Mouse (Mus musculus) frontal cortex, postnatal 14 days (tissue): Measurements from ENCODE around the gene Susd1.

Experiments
- DNase-seq, 2 experiments: peaks; one replicate each; pipeline ENCODE4 v3.0.0; 2022; ENCODE audit warnings: low spot score in 2 of 2

Gene Susd1

DNA sequence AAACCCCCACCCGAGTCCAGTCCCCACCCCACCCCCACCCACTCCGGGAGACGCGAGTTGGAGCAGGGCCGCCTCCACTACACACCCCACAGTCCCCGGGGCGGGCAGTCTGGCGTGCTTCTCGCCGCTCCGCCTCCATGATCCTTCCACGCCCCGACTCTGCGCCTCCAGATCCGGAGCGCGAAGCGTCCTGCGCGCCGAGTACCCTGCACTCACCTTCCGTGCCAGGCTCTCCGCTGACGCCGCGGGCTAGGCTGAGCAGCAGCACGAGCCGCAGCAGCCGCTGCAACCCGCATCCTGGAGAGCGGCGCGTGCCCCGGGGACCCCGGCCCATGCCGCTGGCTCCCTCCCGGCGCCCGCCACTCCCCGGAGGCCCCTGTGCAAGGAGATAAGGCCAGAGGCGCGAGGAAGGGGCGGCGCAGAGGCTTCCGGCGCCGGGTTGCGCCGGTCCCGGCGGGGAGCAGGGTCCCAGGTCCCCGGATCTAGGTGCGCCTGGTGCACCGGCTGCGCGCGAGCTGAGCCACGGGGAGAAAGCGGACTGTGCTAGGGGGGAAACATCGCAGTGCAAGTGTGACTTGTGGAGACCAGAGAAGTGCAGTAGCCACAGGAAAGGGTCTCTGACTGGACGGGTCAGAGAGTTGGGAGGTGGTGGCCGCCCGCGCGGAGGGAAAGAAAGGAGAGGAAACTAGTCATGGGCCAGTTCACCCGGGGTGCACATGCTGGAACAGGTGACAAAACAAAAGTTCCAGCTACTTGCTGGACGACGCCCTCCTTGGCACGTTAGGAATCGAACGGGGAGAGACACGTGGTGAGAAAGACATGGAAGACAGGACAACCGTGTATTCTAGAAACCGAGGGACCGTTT, at the start of gene Susd1:
Gene Susd1, minus strand, starts transcription at position 644 of the 865 bp plus-strand sequence.
- DNase-seq = peak; percentile 9 to 40

DNA sequence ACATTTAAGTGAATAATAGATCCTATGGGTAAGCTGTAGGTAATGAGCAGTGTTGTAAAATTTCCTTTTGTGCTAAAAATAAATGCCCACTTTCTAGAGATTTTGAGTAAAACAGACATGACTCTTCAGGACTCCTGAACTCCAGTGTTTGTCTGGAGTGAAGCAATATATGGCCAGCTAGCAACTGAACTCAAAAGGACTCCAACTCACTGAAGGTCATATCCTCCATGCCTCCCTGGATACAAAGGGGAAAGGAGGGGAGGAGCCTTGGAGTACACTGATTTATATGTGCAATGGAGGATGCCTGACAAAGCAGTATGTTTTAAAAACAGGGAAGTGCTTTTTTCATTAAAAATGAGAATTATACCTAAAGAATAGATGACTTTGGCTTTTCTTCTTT, 32.9 kb upstream of the Susd1 start:
- no peak for DNase-seq

DNA sequence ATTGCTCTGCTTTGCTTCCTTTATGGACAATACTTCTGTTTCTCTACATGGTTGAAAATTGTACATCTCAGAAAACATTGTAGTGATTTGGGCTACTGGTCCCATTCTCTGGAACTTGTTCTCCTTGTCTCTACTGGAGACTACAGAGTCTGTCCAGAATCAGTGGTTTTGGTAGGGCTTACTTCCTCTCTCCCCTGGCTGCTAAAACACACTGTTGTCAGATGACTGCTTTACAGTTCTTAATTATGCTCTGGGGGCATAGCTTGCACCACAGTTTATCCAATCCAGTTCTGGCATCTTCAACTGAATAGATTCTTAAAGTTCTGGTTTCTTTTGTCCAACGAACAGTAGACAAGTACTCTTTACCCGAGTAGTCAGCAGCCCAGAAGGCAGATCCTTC, 27.0 kb upstream of the Susd1 start:
- no peak for DNase-seq

DNA sequence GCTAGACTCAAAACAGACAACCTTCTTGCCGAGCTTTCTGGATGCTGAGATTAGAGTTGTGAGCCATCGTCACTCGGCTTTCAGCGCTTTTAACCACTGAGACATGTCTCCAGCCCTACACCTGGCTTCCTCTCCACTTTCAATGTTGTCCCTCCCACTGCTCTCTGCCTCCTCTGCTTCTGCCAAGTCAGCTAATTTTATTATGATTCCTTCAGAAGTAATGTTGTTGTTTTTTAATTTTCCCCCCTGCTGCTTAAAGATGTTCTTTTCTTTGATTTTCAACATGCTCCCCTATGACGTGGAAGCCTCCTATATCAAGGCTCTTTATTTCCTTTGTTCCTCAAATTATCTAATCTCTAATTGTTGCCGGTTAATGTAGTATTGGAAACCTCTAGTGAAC, 26.2 kb upstream of the Susd1 start:
- no peak for DNase-seq

DNA sequence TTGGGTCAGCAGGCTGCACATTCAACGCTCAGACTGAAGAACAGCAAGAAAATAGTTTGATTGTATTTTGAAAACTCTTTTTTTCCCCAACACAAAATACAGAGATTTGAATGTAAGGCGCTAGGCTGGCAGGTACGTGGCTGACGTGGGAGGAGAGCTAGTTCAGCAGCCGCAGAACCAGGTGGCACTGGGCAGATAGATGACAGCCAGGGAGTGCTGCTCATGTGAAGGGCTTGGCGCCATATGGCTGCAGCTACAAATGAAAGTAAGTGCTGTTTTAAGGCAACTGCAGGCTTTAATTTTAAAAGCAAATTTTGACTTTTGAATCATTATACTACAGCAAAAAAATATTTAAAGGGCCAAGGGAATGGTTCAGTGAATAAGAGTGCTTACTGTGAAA, 24.1 kb upstream of the Susd1 start:
- DNase-seq = peak in 1 of 2 experiments; percentile 27

DNA sequence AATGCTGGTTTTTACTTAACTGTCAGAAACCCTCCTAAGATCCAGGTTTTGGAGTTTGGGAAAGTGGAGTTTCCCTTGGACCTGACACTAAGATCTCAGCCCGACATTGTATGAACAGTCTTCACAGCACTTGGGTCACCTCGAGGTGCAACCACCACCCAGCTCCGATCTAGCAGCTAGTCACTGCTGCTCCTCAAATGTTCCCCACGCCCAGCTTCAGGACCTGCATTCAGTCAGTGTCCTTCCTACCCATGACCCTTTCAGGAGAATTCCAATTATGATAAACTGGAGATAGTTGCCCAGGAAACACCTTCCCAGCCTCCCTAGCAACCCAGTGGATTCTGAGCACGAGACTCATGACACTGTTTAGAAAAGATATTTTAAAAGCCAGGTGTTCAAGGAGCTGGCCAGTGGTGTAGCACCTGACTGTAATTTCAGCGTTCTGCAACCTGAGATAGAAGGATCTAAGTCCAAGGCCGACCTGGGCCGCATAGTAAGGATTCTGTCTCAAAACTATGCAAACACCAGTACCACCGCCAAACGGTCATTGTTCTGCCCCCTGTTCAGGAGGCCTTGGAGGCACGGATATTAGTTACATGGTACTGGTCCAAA, 22.8 kb upstream of the Susd1 start:
- DNase-seq = no peak

DNA sequence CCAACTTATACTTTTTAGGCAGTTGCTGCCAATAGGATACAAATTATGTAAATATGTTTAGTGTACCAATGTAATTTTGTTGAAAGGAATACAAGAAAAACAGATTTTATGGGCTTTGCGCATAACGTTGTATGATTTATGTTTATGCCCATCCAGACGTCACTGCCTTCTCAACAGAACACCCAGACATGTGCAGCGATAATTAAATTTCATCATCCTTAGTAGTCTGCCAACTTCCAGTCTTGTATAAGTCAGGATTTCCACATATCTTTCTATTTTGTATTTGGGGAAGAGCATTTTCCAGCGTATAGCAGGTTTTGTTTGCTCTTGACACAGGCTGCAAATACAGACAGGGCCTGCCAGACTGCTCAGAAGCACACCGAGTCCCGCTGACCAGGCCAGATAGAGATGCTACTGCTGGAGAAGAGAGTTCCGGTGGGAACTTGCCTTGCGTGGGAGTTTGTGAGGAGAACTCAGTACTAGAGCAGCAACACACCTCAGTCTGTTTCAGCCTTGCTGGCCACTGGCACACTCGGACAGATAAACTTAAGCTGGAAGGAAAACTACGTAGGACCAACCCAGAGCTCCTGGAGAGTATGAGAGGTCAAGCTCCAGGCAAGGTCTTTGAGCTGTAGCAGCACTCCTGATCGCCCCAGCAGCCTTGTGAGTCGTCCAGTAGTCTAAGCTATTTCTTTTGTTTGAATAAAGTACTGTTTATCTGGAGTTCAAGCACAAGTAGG, 21.0 kb upstream of the Susd1 start:
- DNase-seq = no peak

DNA sequence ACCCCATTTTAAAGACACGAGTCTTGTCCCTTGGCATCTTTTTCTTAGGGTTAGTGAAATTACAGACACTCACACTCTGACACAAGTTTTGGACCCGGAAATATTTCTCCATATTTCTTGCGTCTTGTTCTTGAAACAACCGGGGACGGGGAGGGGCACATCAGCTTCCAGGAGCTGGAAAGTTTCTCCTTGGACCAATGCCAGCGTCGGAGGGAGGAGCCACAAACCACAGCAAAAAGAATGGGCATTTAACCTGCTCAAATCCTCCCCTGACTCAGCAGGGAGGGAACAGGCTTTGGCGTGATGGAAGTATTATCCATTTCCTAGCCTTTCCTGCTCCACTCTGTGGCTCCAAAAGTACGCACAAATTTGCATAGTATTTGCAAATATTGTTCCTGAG, 19.5 kb upstream of the Susd1 start:
- DNase-seq = no peak

DNA sequence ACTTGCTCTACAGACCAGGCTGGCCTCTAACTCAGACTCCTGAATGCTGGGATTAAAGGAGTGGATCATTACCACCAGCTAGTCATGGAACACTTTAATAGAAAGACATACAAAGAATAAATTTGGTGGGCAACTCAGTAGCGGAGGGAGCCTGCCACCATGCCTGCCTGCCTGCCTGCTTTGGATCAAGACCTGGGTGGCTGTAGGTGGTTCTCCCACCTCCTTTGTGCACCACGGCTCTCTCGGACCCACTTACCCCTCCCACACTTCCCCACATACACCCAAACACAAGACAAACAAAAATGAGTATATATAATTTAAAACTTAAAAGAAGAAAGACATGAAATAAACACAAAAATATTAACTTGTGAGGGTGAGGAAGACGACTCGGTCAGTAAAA, 18.7 kb upstream of the Susd1 start:
- no peak for DNase-seq

DNA sequence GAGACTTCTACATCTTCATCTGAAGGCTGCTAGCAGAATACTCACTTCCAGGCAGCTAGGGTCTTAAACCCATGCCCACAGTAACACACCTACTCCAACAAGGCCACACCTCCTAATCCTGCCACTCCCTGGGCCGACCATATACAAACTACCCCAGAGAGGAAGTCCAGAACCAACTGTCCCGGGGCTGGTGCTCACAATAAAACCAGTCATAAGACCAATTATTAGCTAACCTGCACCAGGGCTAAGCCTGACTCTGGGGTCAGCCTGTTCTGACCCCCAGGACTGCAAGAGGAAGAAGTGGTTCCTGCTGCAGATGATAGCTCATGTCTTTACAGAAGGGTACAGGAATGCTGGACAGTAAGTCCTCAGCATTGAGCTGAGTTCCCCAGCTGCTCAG, 17.0 kb upstream of the Susd1 start:
- no peak for DNase-seq

DNA sequence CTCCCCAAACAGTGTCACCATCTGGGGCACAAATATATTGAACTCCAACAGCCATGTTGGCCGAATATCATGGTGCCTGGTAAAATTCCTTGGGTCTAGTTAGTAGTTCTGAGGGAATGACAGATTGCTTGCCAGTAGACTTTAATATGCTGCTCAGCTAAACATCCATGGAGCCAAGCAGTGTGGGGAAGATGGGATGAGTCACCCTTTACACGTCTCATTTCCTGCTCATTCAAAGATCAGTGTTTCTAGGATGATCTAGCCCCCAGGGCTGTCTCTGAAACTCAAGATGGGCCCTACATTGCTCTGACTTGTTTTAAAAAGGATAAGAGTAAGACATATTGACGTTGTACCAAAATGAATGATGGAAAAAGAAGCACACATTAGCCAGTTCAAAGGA, 15.6 kb upstream of the Susd1 start:
- no peak for DNase-seq

DNA sequence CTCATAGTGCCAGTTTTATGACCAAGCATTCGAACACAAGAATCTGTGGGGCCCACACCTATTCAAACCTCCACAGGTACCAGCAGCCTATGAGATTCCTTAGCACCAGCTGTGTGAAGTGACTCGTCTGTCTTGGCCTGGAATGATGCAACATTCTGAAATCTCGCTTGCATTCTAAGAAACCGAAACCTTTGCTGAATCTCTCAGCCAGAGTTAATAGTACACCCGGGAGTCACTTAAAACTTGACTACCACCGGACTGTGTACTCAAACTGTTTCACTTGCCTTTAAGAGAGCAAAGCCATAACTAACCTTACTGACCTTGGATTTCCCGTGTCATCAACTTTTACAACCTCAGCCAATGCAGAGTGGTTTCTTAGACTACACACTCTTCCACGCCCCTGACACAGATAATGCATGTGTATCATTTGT, 14.1 kb upstream of the Susd1 start:
- DNase-seq = no peak

DNA sequence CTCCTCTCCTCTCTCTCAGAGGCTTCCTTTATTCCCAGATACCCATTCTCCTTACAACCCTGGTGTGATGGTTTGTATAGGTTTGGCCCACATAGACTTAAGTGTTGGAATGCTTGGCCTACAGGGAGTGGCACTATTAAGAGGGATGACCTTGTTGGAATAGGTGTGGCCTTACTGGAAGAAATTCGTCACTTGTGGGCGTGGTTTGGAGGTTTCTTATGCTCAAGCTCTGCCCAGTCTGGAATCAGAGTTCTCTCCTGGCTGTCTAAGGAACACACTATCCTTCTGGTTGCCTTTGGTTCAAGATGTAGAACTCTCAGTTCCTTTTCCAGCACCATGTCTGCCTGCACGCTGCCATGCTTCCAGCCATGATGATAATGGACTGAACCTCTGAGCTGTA, 12.5 kb upstream of the Susd1 start:
- DNase-seq = no peak

DNA sequence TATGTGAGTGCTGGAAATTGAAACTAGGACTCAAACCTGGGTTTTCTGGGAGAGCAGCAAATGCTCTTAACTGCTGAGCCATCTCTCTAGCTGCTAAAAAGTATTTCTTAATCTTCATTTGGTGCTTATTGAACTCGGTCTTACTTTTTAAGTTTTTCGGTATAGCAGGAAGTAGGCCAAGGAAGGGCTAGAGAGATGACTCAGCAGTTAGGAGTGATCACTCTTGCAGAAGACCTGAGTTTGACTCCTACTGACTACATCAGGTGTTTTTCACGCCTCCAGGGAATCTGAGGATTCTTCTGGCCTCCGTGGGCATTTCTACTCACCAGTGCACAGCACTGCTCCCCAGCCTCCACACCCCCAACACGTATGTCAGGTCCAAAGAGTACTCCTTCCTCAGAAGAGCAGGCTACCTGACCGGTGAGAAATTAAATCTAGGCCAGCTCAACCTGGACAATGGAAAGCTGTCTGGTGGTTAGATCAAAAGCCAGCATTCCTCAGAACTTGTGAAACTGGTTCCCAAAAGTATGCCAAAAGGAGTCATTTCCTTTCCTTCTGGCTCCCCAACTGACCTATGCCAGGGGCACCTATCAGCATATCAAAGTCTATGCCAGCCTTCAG, 11.9 kb upstream of the Susd1 start:
- DNase-seq = no peak

DNA sequence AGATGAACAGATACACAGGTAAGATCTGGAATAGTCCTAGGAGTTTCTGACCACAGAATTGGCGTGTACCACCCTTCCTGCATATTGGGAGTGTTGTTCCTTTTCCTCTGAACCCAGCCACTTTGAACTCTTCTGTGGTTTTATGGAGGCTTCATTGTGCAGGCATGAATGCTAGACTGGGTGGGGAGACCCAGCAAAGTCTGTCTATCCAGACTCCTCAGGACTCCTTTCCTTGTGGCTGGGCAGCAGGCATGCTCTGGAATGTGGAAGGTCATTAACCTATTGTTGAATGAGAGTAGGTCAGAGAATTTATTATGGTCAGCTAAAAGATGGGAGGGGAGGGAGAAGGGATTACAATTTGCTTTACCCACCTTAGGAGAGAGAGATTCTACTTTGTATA, 8.9 kb upstream of the Susd1 start:
- no peak for DNase-seq

DNA sequence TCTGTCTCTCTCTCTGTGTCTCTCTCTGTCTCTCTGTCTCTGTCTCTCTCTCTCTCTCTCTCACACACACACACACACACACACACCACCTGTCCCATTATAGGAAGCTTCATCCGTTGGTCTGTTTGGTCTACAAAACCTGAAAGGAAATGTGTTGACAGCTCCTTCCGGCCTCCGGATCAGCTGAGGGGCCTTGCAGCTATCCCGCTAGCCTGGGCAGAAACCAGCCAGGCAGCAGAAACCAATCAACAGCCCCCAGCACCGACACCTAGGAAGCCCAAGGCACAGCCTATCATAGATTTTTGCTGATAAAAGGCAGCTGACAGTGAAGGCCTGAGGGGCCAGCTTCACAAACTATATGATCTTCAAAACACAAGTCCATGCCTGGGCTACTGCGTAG, 7.1 kb upstream of the Susd1 start:
- DNase-seq = no peak

DNA sequence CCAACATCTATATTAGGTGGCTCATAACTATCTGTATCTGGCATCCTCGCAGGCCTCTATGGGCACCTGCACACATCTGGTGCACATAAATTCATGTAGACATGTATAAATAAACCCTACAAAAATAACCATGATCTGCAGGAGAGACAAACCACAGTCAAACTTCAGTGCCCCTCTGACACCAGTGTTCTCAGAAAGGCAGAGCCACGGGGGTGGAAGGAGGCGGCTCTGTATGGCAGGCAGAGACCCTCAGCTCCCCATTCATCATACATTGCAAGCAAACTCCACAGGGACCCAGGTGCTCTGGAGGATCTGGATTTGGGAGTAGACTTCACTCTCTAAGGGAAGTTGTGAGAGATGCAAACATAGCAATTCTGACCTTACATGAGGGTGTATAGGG, 6.6 kb upstream of the Susd1 start:
- DNase-seq = no peak

DNA sequence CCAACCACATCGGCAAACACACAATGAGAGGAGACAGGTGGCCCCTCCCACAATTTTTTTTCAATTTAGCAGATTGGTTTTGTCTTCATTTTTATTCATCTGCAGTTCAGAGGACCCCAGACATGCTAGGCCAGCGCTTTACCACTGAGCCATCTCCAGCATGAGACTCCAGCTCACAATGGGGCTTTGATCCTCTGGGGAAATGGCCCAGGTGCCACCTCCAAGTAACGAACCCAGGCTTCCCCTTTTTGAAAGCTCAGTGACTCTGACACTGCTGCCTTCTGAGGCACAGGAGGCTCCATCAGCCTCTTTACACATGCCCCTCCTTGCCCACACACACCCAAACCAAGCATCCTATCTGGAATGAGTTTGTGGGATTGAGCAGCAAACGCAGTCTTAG, 5.7 kb upstream of the Susd1 start:
- no peak for DNase-seq

DNA sequence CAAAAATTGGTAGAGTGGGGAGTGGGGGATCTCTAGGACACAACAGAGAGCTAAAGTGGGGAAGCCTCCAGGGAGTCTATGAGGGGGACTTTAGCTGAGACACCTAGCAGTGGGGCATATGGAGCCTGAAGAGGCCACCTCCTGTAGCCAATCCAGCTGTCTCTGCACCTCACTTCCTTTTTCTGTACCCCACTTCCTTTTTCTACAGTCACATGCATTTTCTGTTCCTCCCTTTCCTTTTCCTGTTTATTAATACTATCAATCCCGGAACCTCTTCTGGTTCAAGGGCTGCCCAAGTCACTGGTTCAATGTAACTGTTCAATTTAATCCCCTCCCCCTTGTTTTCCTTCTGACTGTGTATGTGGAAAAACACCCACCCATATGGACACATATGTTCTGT, 2.8 kb upstream of the Susd1 start:
- no peak for DNase-seq

DNA sequence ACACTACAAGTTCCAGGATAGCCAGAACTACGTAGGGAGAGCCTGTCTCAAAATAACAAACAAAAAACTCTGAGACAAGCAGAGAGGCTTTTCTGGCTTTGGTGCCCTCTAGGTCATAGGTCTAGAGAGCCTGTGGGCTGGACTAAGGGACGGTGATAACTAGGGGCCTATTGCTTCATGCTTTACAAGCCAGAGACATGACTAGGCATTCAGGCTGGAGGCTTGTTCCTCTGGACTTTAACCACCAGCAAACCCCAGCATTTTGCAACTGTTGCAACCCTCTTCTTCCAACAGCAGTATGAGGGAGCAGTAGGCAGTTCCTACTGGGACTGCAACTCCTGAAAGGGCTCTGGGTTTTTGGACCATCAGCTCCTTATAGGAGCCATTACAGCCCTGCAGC, 1.5 kb upstream of the Susd1 start:
- DNase-seq = no peak

DNA sequence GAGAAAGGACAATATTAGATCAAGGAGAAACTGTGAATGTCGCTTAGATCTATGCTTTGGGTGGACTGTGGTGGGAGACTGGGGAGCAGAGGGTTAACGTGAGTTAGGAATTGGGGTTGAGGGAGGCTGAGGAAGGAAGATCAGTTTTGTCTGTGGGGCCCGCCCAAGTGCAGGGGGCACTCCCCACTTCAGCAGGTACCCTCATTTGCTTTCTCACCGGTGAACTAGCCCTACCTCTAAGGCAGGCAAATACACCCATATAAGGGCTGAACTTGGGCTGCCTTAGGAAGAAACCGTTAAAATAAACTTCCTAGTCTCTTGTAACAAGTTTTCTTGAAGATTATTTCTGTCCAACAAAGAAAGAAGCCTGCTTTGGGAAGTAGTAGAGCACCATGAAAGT, 608 bp upstream of the Susd1 start:
- DNase-seq = no peak

DNA sequence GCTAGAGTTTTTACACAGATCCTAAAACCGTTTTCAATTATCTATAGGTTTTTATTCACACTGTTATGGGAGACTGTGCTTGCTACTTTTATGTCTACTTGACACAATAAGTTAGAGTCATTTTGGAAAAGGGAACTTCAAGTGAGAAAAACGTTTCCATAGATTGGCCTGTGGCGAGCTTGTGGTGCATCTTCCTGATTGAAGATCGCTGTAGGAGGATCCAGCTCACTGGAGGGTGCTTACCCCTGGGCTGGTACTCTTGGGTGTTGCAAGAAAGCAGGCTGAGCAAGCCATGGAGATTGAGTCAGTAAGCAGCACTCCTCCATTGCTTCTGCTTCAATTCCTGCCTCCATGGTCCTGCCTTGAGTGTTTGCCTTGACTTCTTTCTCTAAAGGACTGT, 2.5 kb downstream of the Susd1 start:
- DNase-seq = no peak
